Comparison of ENCODE assay signal across 12 mouse cellular contexts in genomic region chr7:100309679-100310078, GRCm38 (mm10). TPM values are rescaled to one million over a fixed set of nuclear protein-coding genes. Genes with fewer than 3 reads are reported as not detected.
DNase-seq lines count a peak whose midpoint lies in the region; ATAC-seq lines count a peak whose summit lies in the region.
"Had no signal": no experiment of that assay in that cellular context is flagged by ENCODE, and none has a peak within 500 bp of the region (broad histone marks: within the 10 kb centered on the region; RNA-seq: fewer than 3 reads in every experiment).

No protein-coding gene starts in this region.

- H3K9me3 ChIP-seq in lung, embryonic 15.5 days = no peaks in the 10 kb centered on the region
- H3K9me3 ChIP-seq in hindbrain, embryonic 15.5 days = no peaks in the 10 kb centered on the region
- H3K9me3 ChIP-seq in neural tube, embryonic 14.5 days (ENCODE audit: control insufficient read depth, low read length) = no peaks in the 10 kb centered on the region

- peaks cover 12% of the 10 kb centered on the region for H3K36me3 ChIP-seq in lung, embryonic 15.5 days
- H3K36me3 ChIP-seq in hindbrain, embryonic 15.5 days = no peaks in the 10 kb centered on the region
- H3K36me3 ChIP-seq in neural tube, embryonic 14.5 days (ENCODE audit: control insufficient read depth, insufficient read depth, low read length) = no peaks in the 10 kb centered on the region

- H3K4me2 ChIP-seq in lung, embryonic 15.5 days = no peak overlapping the region
- H3K4me2 ChIP-seq in hindbrain, embryonic 15.5 days = no peak overlapping the region
- H3K4me2 ChIP-seq in neural tube, embryonic 14.5 days (ENCODE audit: low read depth, low read length) = no peak overlapping the region

- no peak overlapping the region for H3K9ac ChIP-seq in lung, embryonic 15.5 days
- H3K9ac ChIP-seq in hindbrain, embryonic 15.5 days = no peak overlapping the region
- no peak overlapping the region; the same call in 1 of the 2 replicates for H3K9ac ChIP-seq in neural tube, embryonic 14.5 days (replicated peaks; ENCODE audit: low read depth, low read length)

- H3K4me3 ChIP-seq in lung, embryonic 15.5 days = no peak overlapping the region
- no peak overlapping the region for H3K4me3 ChIP-seq in hindbrain, embryonic 15.5 days
- H3K4me3 ChIP-seq in neural tube, embryonic 14.5 days (ENCODE audit: low read depth, low read length) = no peak overlapping the region

- ATAC-seq in frontal cortex, adult (ENCODE audit: low TSS enrichment) = 0 out of 2 replicates have a peak, but pooled peaks have one; percentile 17
- no peak for ATAC-seq in lung, embryonic 15.5 days (ENCODE audit: borderline replicate concordance, extremely low read depth, low FRiP score, low TSS enrichment)
- ATAC-seq in hindbrain, embryonic 15.5 days (ENCODE audit: low FRiP score, low read depth) = no peak
- ATAC-seq in neural tube, embryonic 14.5 days (ENCODE audit: low read depth) = no peak
- ATAC-seq: intestine, postnatal 0 days had no signal

- 48% methylated on average over 6 of the region's 6 CpGs for WGBS in lung, embryonic 15.5 days
- WGBS in hindbrain, embryonic 15.5 days = 29% methylated on average over 6 of the region's 6 CpGs
- 33% methylated on average over 6 of the region's 6 CpGs for WGBS in neural tube, embryonic 14.5 days

- DNase-seq in frontal cortex, postnatal 25 days (ENCODE audit: low spot score in 2 of 2) = no peak
- DNase-seq in lung, postnatal 10 days = no peak
- DNase-seq in retina, embryonic 14.5 days (ENCODE audit: low spot score) = no peak
- no peak for DNase-seq in cerebellum, postnatal 36 days
- DNase-seq: cerebellum, adult 9-11 months; gastrocnemius, postnatal 14 days; liver had no signal

- no peaks in the 10 kb centered on the region for H3K27me3 ChIP-seq in lung, embryonic 15.5 days
- H3K27me3 ChIP-seq in hindbrain, embryonic 15.5 days = no peaks in the 10 kb centered on the region
- H3K27me3 ChIP-seq in neural tube, embryonic 14.5 days (ENCODE audit: control insufficient read depth, insufficient read depth, low read length) = no peaks in the 10 kb centered on the region

- H3K4me1 ChIP-seq in lung, embryonic 15.5 days = peaks cover 9% of the 10 kb centered on the region; the same call in 1 of the 2 replicates
- H3K4me1 ChIP-seq in hindbrain, embryonic 15.5 days (replicated peaks) = peaks cover 42% of the 10 kb centered on the region
- peaks cover 20% of the 10 kb centered on the region for H3K4me1 ChIP-seq in neural tube, embryonic 14.5 days (ENCODE audit: control insufficient read depth, insufficient read depth, low read length)

- peak overlapping the region; percentile 20; the same call in 1 of the 2 replicates for H3K27ac ChIP-seq in lung, embryonic 15.5 days
- H3K27ac ChIP-seq in hindbrain, embryonic 15.5 days (replicated peaks) = peak overlapping the region; percentile 73
- H3K27ac ChIP-seq in neural tube, embryonic 14.5 days (ENCODE audit: low read depth, low read length) = peak overlapping the region; percentile 58

RNA-seq across cellular contexts. Expression of gene P4ha3, which starts 24.4 kb away (rescaled TPM):
- polyA plus RNA-seq in lung, embryonic 15.5 days (2015; fragmentation: Nextera tagmentation; extraction: Ambion mirVana) = 14.6 and 16.4 TPM in 2 replicates
- 7.3 and 10.8 TPM in 2 replicates for polyA plus RNA-seq in hindbrain, embryonic 15.5 days (2015; fragmentation: Nextera tagmentation; extraction: Ambion mirVana)
- 15.8 and 16.2 TPM in 2 replicates for polyA plus RNA-seq in neural tube, embryonic 14.5 days (2014; fragmentation: Nextera tagmentation; extraction: Ambion mirVana)

Comparison
In these comparisons a context has a peak if more than half of its experiments do, and no peak if none do; other contexts are left out.
1. H3K27ac ChIP-seq: peak in every context shown above with its lines; median percentile 73 in hindbrain, embryonic 15.5 days; 58 in neural tube, embryonic 14.5 days; 20 in lung, embryonic 15.5 days.